Comparison of ENCODE assay signal across 12 mouse cellular contexts in genomic region chr15:98989701-98990430, GRCm38 (mm10). TPM values are rescaled to one million over a fixed set of nuclear protein-coding genes. Genes with fewer than 3 reads are reported as not detected.
A peak's percentile ranks its signal among the peaks of the same experiment; 100 is the strongest.
DNase-seq lines count a peak whose midpoint lies in the region; ATAC-seq and TF ChIP-seq lines count a peak whose summit lies in the region.
"Had no signal": no experiment of that assay in that cellular context is flagged by ENCODE, and none has a peak within 500 bp of the region (broad histone marks: within the 10 kb centered on the region; RNA-seq: fewer than 3 reads in every experiment).

No protein-coding gene starts in this region.

- no peaks in the 10 kb centered on the region for H3K36me3 ChIP-seq in kidney, embryonic 15.5 days
- H3K36me3 ChIP-seq in forebrain, embryonic 11.5 days (ENCODE audit: control insufficient read depth, insufficient read depth, low read length): no peaks in the 10 kb centered on the region
- H3K36me3 ChIP-seq in midbrain, embryonic 10.5 days: peaks cover 14% of the 10 kb centered on the region
- H3K36me3 ChIP-seq in stomach, postnatal 0 days (ENCODE audit: control insufficient read depth, insufficient read depth, low read length): no peaks in the 10 kb centered on the region
- H3K36me3 ChIP-seq: liver, embryonic 15.5 days had no signal

- H3K9ac ChIP-seq in kidney, embryonic 15.5 days: no peak overlapping the region
- peak overlapping the region; percentile 74 for H3K9ac ChIP-seq in forebrain, embryonic 11.5 days (ENCODE audit: low read length)
- no peak overlapping the region for H3K9ac ChIP-seq in stomach, postnatal 0 days (ENCODE audit: low read length)
- H3K9ac ChIP-seq: liver, embryonic 15.5 days had no signal

- 0 out of 2 replicates have a peak, but pooled peaks cover 4% of the 10 kb centered on the region for H3K27me3 ChIP-seq in kidney, embryonic 15.5 days
- H3K27me3 ChIP-seq in forebrain, embryonic 11.5 days (ENCODE audit: control insufficient read depth, insufficient read depth, low read length): no peaks in the 10 kb centered on the region
- H3K27me3 ChIP-seq in midbrain, embryonic 10.5 days (ENCODE audit: low read depth, poor library complexity, severe bottlenecking): no peaks in the 10 kb centered on the region
- H3K27me3 ChIP-seq in stomach, postnatal 0 days (ENCODE audit: control insufficient read depth, insufficient read depth, low read length): no peaks in the 10 kb centered on the region

- H3K27ac ChIP-seq in kidney, embryonic 15.5 days: 0 out of 2 replicates have a peak overlapping the region, but pooled peaks have one; percentile 18
- peak overlapping the region; percentile 79; the same call in 1 of the 2 replicates for H3K27ac ChIP-seq in forebrain, embryonic 11.5 days (ENCODE audit: low read depth, low read length)
- peak overlapping the region; percentile 95 for H3K27ac ChIP-seq in midbrain, embryonic 10.5 days (replicated peaks)
- peak overlapping the region; percentile 56; the same call in 1 of the 2 replicates for H3K27ac ChIP-seq in stomach, postnatal 0 days (replicated peaks)
- H3K27ac ChIP-seq: liver, embryonic 15.5 days had no signal

- no peak overlapping the region for H3K4me2 ChIP-seq in kidney, embryonic 15.5 days
- peak overlapping the region; percentile 68; the same call in 1 of the 2 replicates for H3K4me2 ChIP-seq in forebrain, embryonic 11.5 days (ENCODE audit: low read depth, low read length, severe bottlenecking)
- no peak overlapping the region for H3K4me2 ChIP-seq in stomach, postnatal 0 days (replicated peaks; ENCODE audit: low read depth)
- H3K4me2 ChIP-seq: liver, embryonic 15.5 days had no signal

- no peak overlapping the region for H3K4me3 ChIP-seq in kidney, embryonic 15.5 days (replicated peaks)
- H3K4me3 ChIP-seq in forebrain, embryonic 11.5 days (ENCODE audit: low read depth, low read length): no peak overlapping the region
- H3K4me3 ChIP-seq in midbrain, embryonic 10.5 days: peak overlapping the region; percentile 49
- H3K4me3 ChIP-seq in stomach, postnatal 0 days (ENCODE audit: low read depth, low read length): no peak overlapping the region
- H3K4me3 ChIP-seq: liver, embryonic 15.5 days; myocyte had no signal

- H3K4me1 ChIP-seq in kidney, embryonic 15.5 days: peaks cover 61% of the 10 kb centered on the region
- peaks cover 65% of the 10 kb centered on the region for H3K4me1 ChIP-seq in forebrain, embryonic 11.5 days (replicated peaks; ENCODE audit: control insufficient read depth, insufficient read depth, low read length)
- peaks cover 95% of the 10 kb centered on the region for H3K4me1 ChIP-seq in midbrain, embryonic 10.5 days
- 0 out of 2 replicates have a peak, but pooled peaks cover 2% of the 10 kb centered on the region for H3K4me1 ChIP-seq in stomach, postnatal 0 days (replicated peaks; ENCODE audit: control insufficient read depth, insufficient read depth)

- no peak for DNase-seq in kidney, adult 11 months
- DNase-seq in forebrain, embryonic 11.5 days (ENCODE audit: low spot score): no peak
- peak; percentile 45 for DNase-seq in midbrain, embryonic 10.5 days (ENCODE audit: low spot score)
- no peak for DNase-seq in stomach, postnatal 0 days (ENCODE audit: low spot score)
- DNase-seq in thymus, postnatal 10 days (ENCODE audit: low spot score in 2 of 2): no peak
- no peak for DNase-seq in lung, postnatal 36 days
- DNase-seq in liver: no peak
- DNase-seq: kidney, postnatal 36 days had no signal

- no peak for TF ChIP-seq CTCF in stomach, postnatal 0 days (IDR thresholded peaks at IDR 0.05; ENCODE audit: low read depth)

- no peak for TF ChIP-seq EP300 in stomach, postnatal 0 days (optimal IDR thresholded peaks at IDR 0.05)

- WGBS in kidney, embryonic 15.5 days: 40% methylated on average over 12 of the region's 12 CpGs
- 23% methylated on average over 12 of the region's 12 CpGs for WGBS in forebrain, embryonic 11.5 days
- WGBS in midbrain, embryonic 10.5 days: 25% methylated on average over 12 of the region's 12 CpGs
- 43% methylated on average over 8 of the region's 12 CpGs for WGBS in stomach, postnatal 0 days

- no peaks in the 10 kb centered on the region for H3K9me3 ChIP-seq in kidney, embryonic 15.5 days (replicated peaks)
- no peaks in the 10 kb centered on the region for H3K9me3 ChIP-seq in forebrain, embryonic 11.5 days (ENCODE audit: control insufficient read depth, low read length)
- no peaks in the 10 kb centered on the region for H3K9me3 ChIP-seq in midbrain, embryonic 10.5 days (replicated peaks)
- H3K9me3 ChIP-seq in stomach, postnatal 0 days (ENCODE audit: control insufficient read depth, low read length): no peaks in the 10 kb centered on the region
- H3K9me3 ChIP-seq: liver, embryonic 15.5 days had no signal

- ATAC-seq in kidney, embryonic 15.5 days (replicated peaks; ENCODE audit: low FRiP score): no peak
- no peak for ATAC-seq in forebrain, embryonic 11.5 days (replicated peaks; ENCODE audit: low FRiP score)
- no peak for ATAC-seq in stomach, postnatal 0 days (ENCODE audit: low FRiP score, low TSS enrichment)

RNA-seq across cellular contexts. Expression of gene Tuba1a, which starts 36.4 kb away (rescaled TPM):
- polyA plus RNA-seq in kidney, embryonic 15.5 days (2015; fragmentation: Nextera tagmentation; extraction: Ambion mirVana): 854 and 1,029 TPM in 2 replicates
- polyA plus RNA-seq in forebrain, embryonic 11.5 days (2014; fragmentation: Nextera tagmentation; extraction: Ambion mirVana): 5,083 and 5,852 TPM in 2 replicates
- 4,467 and 6,520 TPM in 2 replicates for polyA plus RNA-seq in midbrain, embryonic 10.5 days (2016; fragmentation: Nextera tagmentation; extraction: Ambion mirVana)
- polyA plus RNA-seq in stomach, postnatal 0 days (2015; fragmentation: Nextera tagmentation; extraction: Ambion mirVana): 537 and 602 TPM in 2 replicates

RNA-seq across cellular contexts. Expression of gene Gm49450, which starts 36.5 kb away (rescaled TPM):
- not detected in 2 replicates for polyA plus RNA-seq in kidney, embryonic 15.5 days (2015; fragmentation: Nextera tagmentation; extraction: Ambion mirVana)
- not detected in 2 replicates for polyA plus RNA-seq in forebrain, embryonic 11.5 days (2014; fragmentation: Nextera tagmentation; extraction: Ambion mirVana)
- polyA plus RNA-seq in midbrain, embryonic 10.5 days (2016; fragmentation: Nextera tagmentation; extraction: Ambion mirVana): not detected in 2 replicates
- polyA plus RNA-seq in stomach, postnatal 0 days (2015; fragmentation: Nextera tagmentation; extraction: Ambion mirVana): not detected in 2 replicates
- polyA plus RNA-seq: heart, embryonic 14.5 days; liver, embryonic 15.5 days had no signal

RNA-seq across cellular contexts. Expression of gene Tuba1c, which starts 39.8 kb away (rescaled TPM):
- polyA plus RNA-seq in kidney, embryonic 15.5 days (2015; fragmentation: Nextera tagmentation; extraction: Ambion mirVana): 180 and 185 TPM in 2 replicates
- 142 and 160 TPM in 2 replicates for polyA plus RNA-seq in forebrain, embryonic 11.5 days (2014; fragmentation: Nextera tagmentation; extraction: Ambion mirVana)
- polyA plus RNA-seq in midbrain, embryonic 10.5 days (2016; fragmentation: Nextera tagmentation; extraction: Ambion mirVana): 118 and 129 TPM in 2 replicates
- 145 and 159 TPM in 2 replicates for polyA plus RNA-seq in stomach, postnatal 0 days (2015; fragmentation: Nextera tagmentation; extraction: Ambion mirVana)

RNA-seq across cellular contexts. Expression of gene Tuba1b, which starts 55.5 kb away (rescaled TPM):
- polyA plus RNA-seq in kidney, embryonic 15.5 days (2015; fragmentation: Nextera tagmentation; extraction: Ambion mirVana): 1,698 and 1,797 TPM in 2 replicates
- 2,366 and 2,605 TPM in 2 replicates for polyA plus RNA-seq in forebrain, embryonic 11.5 days (2014; fragmentation: Nextera tagmentation; extraction: Ambion mirVana)
- polyA plus RNA-seq in midbrain, embryonic 10.5 days (2016; fragmentation: Nextera tagmentation; extraction: Ambion mirVana): 2,448 and 2,588 TPM in 2 replicates
- polyA plus RNA-seq in stomach, postnatal 0 days (2015; fragmentation: Nextera tagmentation; extraction: Ambion mirVana): 470 and 552 TPM in 2 replicates

Comparison
In these comparisons a context has a peak if more than half of its experiments do, and no peak if none do; other contexts are left out.
1. H3K27ac ChIP-seq: peak in every context shown above with its lines; median percentile 95 in midbrain, embryonic 10.5 days; 79 in forebrain, embryonic 11.5 days; 56 in stomach, postnatal 0 days; 18 in kidney, embryonic 15.5 days.